Mouse (Mus musculus): ENCODE results near the gene Snx29.

GRCm38 (mm10) chr16:11774321-11774720 lies 451.6 kb downstream of the Snx29 start:
- TF ChIP-seq CTCF (IDR thresholded peaks at IDR 0.05) (no peak), EP300 (IDR thresholded peaks at IDR 0.05) (no peak)
